Mouse (Mus musculus) brain, embryonic 18.5 days (tissue): ENCODE results near the gene Tmub2.
A peak's percentile ranks its signal among the peaks of the same experiment; 100 is the strongest.

ENCODE experiments used
- DNase-seq: peaks from one replicate; pipeline ENCODE4 v3.0.0-alpha.2; 2012; ENCODE audit warnings: low read depth, low spot score

The Tmub2 gene

DNA sequence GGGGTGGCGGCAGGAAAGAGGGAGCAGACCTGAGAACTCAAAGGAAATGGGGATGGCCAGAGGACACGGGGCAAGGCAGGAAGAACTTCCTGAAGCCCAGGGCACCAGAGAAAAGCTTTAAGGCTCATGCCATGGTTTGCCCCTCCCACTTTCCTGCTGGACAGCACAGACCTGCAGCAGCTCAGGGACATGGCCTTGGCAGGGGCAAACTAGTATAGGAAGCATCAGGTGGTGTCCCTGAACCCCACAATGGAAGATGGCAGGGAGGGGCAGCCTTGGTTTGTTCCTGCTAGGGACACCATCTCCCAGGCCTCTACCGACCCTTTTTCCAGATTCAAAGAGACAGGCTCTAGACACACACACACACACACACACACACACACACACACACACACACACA lies 20.6 kb downstream of the Tmub2 start:
- no peak for DNase-seq

DNA sequence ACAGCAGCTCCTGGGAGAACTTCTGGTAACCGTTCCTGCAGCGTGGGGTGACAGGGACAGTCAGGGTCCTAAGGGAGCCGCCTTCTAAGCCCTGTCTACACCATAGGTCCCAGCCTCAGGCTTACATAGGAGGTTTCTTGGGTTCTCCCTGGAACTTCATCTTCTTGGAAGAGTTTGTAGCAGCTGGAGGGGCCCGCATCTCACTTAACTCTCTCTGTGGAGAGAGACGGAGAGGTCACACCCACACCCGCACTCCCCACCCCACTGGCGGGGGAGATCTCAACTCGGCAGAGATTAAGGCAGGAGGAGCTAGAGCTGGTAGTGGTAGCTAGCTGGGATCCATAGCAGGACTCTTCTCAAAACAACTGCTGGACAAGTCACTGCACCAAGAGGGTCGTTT lies 23.4 kb downstream of the Tmub2 start:
- DNase-seq = no peak

DNA sequence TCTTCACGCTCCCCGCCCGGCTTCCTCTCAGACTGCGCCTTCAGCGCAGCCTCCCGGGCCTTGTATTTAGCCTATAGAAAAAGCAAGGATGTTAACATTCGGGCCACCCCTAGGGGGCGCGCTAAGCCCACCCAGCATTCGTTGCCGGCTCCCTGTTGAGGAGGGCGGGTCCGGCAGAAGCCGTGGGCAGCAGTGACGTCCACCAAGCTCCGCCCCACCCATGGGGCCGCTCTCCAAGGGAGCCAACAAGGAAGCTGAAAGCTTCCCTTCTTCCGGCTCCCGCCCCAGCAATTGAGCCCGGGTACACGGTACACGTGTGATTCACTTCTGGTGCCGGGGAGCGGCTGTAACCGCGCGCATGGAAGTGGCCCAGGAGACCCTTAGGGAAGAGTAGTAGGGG lies 24.2 kb downstream of the Tmub2 start:
- peak; percentile 86 for DNase-seq

DNA sequence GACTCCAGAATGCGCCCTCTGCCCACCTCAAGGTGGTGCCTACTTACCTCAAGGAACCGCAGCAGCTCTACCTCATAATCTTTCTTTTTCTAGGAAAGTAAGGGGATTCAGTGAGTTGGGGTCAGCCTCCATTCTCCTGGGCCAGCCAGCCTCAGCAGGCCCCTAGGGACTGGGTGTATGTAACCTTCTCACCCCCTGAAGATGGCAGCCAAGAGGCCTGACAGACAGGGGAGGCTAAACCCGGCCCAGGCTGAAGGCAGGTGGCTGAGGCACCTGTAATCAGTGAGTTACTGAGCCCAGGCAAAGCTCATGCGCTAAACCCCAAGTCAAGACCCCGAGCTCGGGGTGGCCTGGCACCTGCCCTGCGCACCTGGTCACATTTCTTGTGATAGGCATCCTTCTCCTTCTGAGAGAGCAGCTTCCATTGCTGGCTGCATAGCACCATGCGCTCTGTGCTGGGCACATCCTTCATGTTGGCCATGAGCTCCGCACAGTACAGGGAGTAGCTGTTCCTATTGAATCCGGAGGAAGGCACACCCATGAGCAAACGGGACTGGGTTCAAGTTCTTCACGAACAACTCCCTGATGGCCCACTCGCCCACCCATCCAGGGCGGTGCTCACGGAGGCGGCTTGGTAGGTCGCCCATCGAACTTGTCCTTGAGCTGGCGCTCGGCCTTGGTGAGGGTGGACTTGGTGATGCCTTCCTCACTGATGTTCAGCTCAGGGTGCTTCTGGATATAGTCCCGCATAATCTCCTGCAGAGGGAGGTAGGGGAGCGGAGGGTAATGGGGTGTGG lies 25.3 kb downstream of the Tmub2 start:
- DNase-seq = no peak

DNA sequence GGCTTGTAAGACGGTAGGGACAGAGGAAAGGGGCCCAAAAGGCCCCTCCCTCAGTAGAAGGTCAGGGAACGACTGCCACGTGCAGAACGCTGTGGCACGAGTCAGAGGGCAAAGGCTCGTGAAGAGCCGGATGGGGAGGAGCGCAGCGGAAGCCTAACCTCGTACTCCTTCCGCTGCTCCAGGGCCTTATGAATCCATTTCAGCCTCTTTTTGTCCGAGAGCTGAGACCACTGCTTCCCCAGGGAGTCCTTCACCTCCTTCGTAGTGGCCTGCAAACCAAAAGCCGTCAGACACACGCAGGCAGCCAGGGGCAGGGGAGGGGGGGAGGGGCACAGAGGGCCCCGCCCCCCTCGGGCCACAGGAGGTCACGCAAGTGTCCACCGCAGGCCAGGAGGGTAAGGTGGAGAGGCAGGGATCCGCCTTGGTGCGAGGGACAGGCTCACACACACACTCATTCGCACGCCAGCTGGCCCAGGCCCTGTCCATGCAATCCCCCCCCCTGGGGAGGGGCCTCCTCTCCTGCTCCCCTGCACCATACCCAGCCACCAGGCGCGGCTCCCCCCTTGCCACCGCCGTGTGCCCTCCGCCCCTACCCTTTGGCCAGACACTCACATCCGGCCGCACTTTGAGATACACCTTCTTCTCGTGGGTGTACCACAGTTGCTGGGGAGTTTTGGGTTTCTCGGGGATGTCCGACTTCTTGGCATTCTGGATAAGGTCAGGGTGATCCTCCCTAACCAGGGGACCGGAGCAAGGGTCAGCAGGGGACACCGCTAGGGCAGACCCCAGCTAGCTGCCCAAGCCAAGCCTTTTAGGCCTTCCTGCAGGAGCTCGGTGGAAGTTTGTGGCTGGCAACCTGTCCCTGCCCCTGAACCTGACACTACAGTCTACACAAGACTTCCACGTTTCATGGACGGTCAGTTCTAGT lies 26.3 kb downstream of the Tmub2 start:
- DNase-seq = no peak

DNA sequence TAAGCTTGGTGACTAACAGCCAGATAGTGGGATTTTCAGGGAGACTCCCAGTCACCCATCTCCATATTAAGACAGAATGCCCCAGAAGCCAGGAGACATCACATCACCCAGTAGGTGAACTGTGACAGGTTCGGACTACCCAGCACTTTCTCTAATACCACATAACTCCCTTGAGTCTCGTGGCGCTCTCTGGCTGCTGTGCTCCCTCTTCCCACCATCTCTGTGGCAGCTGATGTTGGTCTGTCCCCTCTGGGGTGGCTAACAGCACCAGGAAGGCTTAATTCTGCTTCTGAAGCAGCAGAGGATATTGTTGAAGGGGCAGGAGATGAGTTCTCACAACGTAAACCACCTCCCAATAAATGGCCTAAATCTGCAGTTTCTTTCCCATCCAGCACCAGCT lies 27.2 kb downstream of the Tmub2 start:
- DNase-seq = no peak

DNA sequence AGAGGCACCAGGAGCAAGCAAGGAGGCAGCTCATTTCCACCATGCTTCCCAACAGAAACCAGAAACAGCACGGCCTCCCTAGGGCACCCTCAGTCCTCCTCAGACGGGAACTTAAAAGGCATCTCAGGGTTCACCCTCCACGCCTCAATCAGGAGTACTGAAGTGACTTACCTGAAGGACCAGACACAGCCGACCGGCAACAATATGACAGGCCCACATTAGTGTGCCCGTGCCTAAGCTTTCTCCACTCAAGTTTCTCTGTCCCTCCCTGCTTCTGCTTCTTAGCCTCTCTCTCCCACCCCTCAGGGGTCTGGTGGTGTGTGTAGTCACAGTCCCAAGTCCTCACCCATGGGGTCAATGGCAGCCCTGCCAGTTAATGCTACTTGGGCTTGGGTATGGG lies 27.9 kb downstream of the Tmub2 start:
- DNase-seq = no peak

DNA sequence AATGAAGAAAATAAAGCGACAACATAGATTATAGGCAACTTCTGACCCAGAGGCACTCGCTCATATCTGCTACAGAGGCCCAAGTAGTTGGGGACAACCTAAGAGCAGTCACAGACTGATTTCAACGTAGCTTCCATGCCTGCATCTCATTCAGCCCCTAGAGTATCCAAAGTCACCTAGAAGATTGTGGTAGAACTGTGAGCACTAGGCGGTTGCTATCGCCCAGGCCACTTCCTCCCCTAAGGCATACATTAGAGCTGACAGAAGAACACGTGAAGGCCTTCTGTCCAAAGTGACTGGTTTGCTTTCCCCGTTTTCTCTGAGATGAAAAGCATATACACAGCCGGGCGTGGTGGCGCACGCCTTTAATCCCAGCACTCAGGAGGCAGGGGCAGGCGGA lies 29.6 kb downstream of the Tmub2 start:
- no peak for DNase-seq

DNA sequence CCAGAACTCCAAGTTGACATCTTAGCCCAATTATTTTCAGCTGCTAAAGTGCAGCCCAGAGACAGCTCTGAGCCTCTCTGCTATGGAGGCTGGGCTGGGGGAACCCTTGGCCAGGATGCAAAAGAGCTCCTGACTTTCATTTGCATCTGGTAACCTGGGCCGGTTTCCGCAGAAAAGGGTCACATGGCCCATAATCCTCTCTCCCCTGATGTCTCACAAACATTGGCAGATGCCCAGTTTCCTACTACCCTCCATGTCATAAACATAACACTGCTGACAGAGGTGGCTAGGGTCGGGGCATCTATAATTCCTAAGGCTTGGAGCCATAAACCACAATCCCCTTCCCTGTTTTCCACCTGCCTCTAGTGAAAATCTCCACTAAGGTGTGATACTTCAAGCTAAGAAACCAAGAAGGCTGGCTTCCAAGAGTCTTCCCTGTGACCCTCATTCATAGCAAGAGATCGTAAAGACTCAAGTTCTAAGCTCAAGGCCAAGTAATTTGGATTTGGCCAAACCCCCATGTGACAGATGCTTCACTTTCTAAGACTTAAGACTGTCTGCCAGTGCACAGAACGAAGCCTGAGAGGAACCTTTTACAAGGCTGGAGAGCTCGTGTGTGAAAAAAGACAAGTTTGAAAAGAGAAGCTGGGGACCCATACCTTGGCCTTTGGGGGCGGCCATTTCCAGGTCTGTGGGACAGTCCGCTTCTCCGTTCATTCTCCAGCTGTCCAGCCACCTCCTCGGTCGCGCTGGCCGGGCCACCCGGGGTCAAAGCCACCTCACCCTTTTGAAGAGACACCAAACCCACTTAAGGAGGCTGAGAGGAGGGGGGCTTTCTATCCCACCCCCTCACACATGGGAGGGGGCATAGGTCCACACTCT lies 31.2 kb downstream of the Tmub2 start:
- DNase-seq = no peak

DNA sequence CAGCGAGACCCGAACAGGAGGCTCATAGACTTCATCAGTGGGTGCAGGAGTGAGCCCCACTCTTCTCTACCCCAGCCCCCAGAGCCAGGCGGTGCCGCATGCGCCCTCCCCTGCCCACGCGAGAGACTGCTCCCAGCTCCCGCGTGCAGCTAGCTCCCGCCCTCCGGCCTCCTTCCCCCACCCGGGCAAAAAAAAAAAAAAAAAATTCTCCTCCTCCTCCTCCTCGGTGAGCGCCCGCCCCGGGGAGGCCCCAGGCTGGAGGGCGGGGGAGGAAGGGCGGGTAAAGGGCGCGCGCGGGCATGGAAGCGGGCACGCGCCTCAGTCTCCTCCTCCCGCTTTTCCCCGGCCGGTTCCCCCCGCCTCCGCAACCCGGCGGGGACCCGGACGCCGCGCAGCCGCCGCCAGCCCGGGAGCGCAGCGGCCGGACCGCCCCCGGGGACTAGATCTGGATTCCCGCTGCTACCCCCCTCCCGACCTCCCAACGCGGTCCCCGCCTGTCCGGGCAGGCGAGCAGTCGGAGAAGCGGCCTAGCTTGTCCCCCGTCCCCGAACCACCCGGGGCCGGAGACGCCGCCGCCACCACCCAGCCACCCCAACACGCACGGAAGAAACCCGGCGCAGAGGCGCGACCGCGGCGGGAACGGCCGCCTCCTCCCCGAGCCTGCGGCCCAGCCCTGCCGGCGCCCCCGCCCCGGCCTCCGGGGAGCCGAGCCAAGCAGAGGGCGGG lies 32.0 kb downstream of the Tmub2 start:
- no peak for DNase-seq

DNA sequence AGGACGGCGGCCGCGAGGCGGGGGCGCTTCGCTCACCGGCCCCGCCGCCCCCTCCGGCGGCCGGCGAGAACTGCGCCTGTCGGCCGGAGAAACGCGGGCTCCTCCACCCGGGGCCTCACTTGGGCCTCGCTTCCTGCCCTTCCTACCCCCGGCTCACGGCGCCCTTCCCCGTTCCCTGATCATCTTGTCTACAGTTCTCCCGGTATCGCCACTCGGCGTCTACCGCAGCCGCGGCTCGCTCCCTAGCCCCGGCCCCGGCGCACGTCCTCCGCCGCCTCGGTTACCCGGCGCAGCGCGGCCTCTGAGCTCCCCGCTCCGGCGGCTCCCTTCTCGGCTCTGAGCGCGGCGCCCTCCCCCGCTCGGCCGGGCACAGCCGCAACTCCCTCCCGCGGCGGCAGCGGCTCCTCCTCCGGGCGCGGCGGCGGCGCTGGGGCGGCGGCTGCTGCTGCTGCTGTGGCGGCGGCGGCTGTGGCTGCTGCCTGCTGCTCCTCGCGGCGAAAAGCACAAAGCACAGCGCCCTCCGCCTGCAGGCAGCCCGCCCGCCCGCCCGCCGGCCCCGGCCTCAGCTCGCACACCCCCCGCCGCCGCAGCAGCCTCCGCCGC lies 32.7 kb downstream of the Tmub2 start:
- no peak for DNase-seq

DNA sequence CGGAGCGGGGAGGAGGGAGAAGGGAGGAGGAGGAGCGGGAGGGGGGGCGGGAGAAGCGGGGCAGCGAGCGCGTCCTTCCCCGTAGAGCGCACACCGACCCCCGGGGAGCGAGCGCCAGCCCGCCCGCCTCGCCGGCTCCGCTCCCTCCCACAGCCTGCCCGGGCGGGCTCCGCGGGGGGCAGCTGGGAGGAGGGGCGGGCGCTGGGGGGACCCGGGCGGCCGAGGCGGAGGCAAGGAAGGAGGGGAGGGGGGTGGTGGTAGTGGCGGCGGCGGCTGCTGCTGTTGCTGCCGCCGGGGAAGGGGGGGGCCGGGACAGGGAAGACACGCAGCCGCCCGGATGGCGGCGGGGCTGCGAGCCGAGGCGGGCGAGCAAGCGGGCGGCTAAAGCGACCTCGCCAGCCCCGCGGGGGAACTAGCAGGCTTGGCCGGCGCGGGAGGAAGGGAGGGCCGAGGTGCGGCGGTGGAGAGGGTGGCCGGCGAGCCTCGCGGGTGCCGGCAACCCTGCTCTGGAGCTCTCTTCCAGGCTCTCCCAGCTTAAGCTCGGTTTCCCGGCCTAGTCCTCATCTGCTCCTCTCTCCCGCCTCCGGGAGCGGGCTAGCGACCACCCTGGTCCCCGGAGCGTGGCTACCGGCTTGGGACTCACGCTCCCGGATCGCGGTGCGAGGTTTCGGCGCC lies 33.3 kb downstream of the Tmub2 start:
- no peak for DNase-seq

DNA sequence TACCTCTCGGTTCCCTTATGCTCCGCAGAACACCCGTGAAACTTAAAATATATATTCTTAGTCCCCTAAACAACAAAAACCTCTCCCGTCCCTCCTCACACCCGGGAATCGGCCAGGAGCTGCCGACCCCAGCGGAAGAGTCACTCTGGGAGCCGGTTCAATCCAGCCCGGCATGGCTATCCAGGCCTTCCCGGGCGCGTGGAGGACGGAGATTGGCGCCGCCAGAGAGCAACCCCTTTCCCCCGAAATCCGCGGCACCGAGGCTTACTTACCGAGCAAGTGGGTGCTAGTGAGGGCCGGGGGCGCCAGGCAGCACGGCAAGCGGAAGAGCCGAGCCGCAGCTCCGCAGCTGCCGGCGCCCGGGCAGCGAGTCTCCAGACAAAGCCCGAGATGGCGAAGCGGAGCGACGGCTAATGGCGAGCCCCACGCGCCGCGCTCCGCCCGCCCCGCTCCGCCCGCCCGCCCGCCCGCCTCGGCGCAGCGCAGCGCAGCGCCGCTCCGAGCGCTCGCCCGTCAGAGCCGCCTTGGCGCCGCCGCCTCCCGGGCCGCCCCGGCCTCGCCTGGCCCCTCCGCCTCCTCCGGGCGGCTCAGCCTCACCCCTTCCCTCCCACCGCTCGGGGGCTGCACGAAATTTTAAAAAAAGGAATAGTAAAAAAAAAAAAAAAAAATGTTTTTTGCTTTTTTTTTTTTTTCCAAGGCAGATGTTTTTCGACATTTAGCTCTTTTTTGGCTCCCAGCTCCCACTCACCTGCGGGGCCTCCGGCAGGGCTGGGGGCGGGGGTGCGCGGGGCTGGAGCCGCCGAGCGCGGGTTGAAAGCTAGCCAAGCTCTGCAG lies 34.1 kb downstream of the Tmub2 start:
- no peak for DNase-seq

DNA sequence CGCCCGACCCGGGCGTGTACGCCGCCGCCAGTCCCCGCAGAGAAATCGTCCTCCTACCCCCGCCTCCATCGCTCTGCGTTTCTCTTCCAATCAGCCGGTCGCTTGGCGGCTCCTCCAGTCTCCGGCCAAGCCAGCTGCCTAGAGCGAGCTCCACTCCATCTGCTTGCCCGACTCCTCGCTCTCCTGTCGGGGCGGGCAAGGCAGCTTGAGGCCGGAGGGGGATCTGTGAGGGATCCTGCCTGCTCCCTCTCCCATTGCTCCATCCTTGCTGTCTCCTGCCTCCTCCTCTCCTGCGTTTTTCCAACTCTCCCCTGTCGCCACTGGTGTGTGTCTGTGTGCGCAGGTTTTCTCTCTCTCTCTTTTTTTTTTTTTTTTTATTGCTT lies 34.7 kb downstream of the Tmub2 start, which contains the start of gene Ubtf:
Ubtf (minus strand) TSS at position 333 of the 383 bp plus-strand sequence.
- DNase-seq = no peak

DNA sequence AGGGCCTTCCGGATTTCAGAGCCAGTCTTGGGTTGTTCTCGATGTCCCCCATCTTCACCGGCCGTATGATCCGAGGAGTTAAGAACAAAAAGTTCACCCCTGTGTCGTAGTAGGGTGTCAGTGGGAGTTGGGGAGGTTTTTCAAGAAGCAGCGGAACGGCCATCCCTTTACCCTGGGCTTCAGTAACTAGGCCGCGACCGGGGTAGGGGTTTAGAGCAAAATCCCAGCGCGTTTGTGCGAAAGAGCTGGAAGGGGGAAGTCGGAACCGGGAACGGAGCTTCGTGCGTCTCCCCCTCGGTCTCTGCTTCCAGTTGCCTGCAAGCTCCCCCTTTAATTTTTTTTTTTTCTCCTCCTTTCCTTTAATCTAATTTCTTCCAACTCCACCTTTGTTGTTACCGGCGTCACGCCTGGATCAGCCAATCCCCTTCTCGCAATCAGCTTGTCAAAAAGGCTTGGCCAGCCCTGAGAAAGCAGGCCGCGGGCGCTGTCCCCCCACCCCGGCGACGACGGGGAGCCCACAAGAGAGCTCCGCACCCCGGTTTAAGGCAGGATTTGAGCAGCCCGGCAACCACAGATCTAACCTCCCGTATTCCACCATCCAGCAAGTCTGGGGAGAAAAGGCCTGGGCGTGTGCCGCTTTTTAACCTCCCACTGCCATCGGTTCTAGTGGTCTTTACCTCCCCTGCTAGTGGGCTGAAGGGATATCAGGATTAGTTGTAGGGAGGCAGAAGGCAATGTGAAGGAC lies 35.4 kb downstream of the Tmub2 start:
- DNase-seq = peak; percentile 90

DNA sequence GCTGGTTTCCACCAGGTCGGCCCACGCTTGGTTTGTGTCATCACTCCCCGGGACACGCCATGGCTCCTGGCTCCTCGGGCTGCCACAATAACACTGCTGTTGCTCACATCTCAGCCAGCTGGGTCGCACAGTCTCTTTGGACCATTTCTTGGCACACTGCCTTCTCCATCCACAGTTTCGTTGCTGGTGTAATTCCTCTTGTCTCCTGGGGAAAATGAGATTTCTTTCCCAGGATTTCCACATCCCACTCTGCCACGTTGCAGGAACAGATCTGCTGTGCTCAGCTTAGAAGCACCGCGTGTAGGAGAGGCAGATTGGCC lies 35.9 kb downstream of the Tmub2 start:
- no peak for DNase-seq

DNA sequence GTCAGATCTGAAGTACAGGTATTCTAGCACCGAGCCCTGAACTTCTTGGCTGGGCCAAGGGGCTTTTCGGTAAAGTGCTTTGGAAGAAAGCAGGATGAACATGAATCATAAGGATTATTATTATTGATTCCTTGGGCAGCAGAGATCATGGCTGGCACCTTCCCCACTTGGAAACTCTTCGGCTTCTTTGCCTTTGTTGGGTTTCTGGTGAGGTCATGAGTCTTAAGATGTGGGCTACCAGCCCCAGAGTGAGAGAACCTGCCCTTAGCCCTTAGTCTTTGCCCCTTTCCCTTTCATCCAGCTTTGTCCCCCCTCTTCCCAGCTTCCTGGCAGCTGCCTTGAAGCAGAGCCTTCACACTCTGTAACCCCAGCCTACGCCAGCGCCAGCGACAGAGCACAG lies 37.2 kb downstream of the Tmub2 start:
- no peak for DNase-seq

DNA sequence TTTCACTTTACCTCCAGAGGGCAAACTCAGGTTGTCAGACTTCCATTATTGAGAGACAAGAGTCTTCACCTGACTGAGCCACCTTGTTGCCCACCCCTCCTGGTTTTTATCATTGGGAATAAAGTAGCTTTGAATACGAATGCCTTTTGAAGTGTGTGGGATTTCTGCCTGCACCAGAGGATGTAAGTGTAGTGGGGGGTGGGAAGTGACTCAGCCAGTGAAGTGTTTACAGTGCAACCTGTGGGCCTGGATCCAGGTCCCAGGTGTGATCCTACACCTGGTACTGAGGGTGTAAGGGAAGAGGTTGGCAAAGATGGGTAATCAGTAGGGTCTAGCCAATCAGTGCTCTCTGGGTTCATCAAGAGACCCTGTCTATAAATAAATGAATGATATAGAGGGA lies 38.8 kb downstream of the Tmub2 start:
- DNase-seq = no peak

DNA sequence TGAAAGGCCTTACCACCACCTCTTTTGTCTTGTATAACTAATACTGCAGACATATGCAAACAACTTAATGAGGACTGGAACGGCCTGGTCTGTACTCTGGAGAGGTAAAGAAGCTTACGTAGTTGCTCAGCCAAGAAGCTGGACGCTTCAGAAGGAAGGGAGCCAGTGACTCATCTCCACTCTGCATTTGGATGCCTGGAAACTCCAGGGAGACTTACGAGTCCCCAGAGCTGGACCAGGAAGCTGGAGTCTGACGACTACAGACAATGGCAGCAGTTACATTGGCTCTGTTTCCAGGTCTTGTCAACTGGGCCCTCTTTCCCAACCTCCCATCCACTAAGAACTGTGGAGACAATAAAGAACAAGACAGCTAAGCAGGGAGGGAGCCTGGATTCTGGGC lies 42.5 kb downstream of the Tmub2 start:
- DNase-seq = no peak
